Mouse (Mus musculus) CD4-positive, CD25-positive, alpha-beta regulatory T cell, adult 4 months (primary cell): ENCODE results near the gene Dnah12. TPM values are rescaled to one million over a fixed set of nuclear protein-coding genes. Genes with fewer than 3 reads are reported as not detected.
"Not testable (repeated sequence)": the region's sequence is repeated elsewhere in the genome, so short reads cannot be mapped to it uniquely, and the experiment has no call there.

Experiments used
- ATAC-seq: one replicate; pipeline ENCODE4 v1.8.0; 2017
- polyA plus RNA-seq, 2 experiments: library from polyadenylated mRNA; unstranded; fragments of 100-300 nt; shearing (Covaris generic); gene quantifications; one replicate each; pipeline ENCODE4 v1.2.1; 2017

The Dnah12 gene
- polyA plus RNA-seq, 2 experiments from 2014 or later: 0.05 TPM; not detected in 1

- ATAC-seq: no peak
Observed at GRCm38 (mm10) chr14:26890777-26891176, 197.7 kb downstream of the Dnah12 start.

DNA sequence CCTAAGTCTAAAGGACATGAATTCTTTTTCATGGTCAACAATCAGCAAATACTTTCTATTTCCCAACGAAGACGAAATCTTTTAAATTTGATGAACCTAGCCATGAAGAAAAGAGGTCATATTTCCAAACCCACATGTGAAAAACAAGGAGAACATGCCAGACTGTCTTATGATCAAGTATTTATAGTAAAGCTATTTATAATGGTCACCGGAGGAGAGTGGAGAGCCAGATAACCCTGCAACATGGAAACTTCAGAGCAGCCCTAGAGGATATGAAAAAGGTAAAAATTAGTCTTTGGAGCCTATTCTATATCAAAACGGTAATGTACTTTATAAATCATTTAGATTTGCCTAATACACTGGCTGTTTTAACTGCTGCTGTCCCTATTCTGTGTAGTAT, 201.3 kb downstream of the Dnah12 start, which contains the start of gene Asb14:
Gene Asb14, plus strand, starts transcription at position 166 of the 400 bp plus-strand sequence.
- no peak for ATAC-seq

- ATAC-seq: no peak
Observed at GRCm38 (mm10) chr14:26899490-26899889, 206.4 kb downstream of the Dnah12 start.

DNA sequence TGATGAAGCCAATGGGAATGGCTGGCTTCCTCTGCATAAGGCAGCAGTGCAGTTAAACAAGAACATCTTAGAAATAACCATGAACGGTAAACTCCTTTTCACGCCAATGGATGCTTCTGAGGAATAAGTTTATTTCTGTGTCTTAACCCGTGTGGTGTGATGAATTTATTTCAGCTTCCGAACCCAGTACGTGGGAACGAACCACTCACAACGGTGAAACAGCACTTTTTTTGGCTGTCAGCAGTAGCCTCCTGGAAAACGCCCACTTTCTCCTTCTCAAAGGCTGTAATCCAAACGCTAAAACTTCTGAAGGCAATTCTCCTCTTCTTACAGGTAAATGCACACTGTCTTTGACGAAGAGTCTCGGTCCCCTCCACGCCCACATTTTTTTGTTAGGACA, 207.8 kb downstream of the Dnah12 start:
- ATAC-seq: no peak

DNA sequence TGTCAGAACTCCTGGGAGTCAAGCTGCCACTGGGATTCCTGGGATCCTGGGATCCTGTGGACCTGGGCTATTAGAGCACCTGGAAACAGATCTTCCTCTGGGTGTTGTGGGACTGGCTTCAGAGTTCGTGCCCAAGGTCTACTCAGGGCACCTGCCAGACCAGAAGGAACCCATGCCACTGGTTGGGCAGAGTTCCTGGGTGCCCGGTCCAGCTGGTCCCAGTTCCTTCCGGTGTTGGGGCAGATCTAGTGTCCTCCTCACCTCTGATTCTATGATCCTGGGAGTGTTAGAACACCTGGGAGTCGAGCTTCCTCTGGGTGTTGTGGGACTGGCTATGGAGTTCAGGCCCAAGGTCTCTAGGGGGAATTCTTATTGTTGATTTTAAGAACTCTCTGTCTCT, 214.3 kb downstream of the Dnah12 start:
- no peak for ATAC-seq

- ATAC-seq: not testable (repeated sequence)
Observed at GRCm38 (mm10) chr14:26910461-26910860, 217.4 kb downstream of the Dnah12 start.

- no peak for ATAC-seq
Observed at GRCm38 (mm10) chr14:26911201-26911600, 218.1 kb downstream of the Dnah12 start.

- no peak for ATAC-seq
Observed at GRCm38 (mm10) chr14:26911826-26912225, 218.8 kb downstream of the Dnah12 start.

GRCm38 (mm10) chr14:26913681-26914268, 220.7 kb downstream of the Dnah12 start:
- no peak for ATAC-seq

- no peak for ATAC-seq
Observed at GRCm38 (mm10) chr14:26919310-26919709, 226.2 kb downstream of the Dnah12 start.

GRCm38 (mm10) chr14:26923702-26924421, 230.8 kb downstream of the Dnah12 start:
- no peak for ATAC-seq

DNA sequence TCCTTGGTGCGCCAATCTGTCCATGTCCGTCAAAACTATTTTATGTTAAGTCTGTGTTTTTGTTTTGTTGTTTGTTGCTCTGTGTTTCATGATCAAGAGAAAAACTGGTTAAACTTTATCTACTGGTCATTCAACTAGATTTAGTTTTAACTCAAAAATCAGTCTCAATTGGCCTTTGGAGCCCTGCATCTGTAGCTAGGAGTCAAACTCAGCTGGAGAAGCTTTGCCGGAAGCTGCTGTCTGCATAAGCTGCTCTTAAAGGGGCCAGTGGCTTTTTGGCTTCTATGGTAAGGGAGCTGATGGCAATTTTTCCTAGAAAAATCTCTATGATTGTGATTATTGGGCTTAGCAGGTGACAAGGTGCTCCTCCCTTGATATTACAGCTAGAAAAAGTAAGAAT, 241.8 kb downstream of the Dnah12 start:
- ATAC-seq: no peak

DNA sequence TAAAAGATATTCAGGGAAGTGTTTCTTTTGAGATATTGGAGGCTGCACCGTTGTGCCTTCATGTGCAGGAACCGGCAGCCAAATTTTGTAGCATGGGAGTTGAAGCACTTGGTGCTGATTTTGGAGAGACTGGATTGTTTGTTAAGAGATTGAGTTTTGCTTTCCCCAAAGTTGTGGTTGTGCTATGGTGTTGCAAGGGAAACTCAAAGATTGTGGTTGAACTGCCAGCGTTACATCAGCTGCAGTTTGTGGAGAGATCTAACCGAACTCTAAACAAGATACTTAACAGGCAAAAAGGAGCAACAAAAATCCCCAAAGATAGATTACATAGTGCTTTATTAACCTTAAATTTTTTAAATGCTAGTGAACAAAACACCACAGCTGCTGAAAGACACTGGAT, 242.5 kb downstream of the Dnah12 start:
- no peak for ATAC-seq

Other genes with a start within 250 kb of the Dnah12 start
- gene Slmap, start 158.3 kb upstream of the Dnah12 start, polyA plus RNA-seq: 10 to 100 TPM; 12.1 to 20.8 TPM
- 1 to 10 TPM; 4.1 to 6.4 TPM for gene Dennd6a, start 119.4 kb upstream of the Dnah12 start, polyA plus RNA-seq
- gene Arf4, start 55.2 kb upstream of the Dnah12 start, polyA plus RNA-seq: 100 to 1,000 TPM; 253 to 272 TPM
- gene Pde12, start 23.4 kb upstream of the Dnah12 start, polyA plus RNA-seq: 1 to 10 TPM; 3.6 to 4.4 TPM
- gene Asb14, start 201.3 kb downstream of the Dnah12 start, polyA plus RNA-seq: 1 to 10 TPM; 1.0 TPM